Mouse (Mus musculus) kidney, adult 2 months (tissue): Measurements from ENCODE around the gene Cabp2.

Source experiments
- CTCF ChIP-seq: fragments of 200-500 bp; conservative IDR thresholded peaks from 2 replicates; pipeline ENCODE4 v1.5.1; 2011; ENCODE audit warnings: low read depth, mild to moderate bottlenecking, control low read depth, low read length, moderate library complexity, mixed read lengths; ENCODE audit not compliant: insufficient read depth, insufficient read length
- POLR2A ChIP-seq: fragments of 200-500 bp; IDR thresholded peaks from one replicate; pipeline ENCODE4 v1.6.1; 2011; ENCODE audit warnings: low read depth, low read length, control low read depth

GRCm38 (mm10) chr19:4099837-4100717, 18.7 kb downstream of the Cabp2 start, which contains the start of gene Pitpnm1:
- TF ChIP-seq CTCF = no peak
- TF ChIP-seq POLR2A = no peak
